Mouse (Mus musculus): ENCODE data around the gene Maml1. TPM values are rescaled to one million over a fixed set of nuclear protein-coding genes. Genes with fewer than 3 reads are reported as not detected.
A peak's percentile ranks its signal among the peaks of the same experiment; 100 is the strongest.

Gene Maml1
- 35.3 and 41.4 TPM in 2 replicates for polyA plus RNA-seq (2012; rRNA removed)

DNA sequence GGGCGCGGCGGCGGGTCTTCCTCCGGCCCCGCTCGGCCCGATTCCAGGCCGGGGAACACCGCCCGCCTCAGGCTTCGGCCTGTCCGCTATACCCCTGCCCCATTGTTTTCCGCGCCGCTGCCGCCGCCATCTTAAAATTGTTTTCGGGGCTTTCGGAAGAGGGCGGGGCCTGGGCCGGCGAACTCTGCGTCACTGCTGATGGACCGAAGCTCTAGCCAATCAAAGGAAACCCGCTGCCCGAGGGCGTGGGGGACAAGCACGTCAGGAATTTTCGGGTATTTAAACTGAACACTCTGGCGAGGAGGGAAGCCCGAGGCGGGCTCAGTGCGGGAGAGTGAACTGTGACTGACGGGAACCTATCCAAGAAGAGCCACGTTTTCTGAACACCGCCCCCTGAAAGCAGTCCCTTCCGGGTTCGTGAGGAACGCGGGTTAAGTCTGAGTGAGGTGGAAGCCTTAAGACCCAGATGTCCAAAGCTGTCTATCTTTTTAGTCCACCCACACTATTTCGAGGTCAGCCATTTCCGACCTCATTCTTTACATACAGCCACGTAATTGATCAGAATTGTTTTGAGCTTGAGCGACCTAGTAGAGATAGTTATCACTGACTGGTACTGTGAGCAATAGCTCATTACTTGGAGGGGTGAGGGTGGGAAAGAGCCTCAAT is at the start of gene Maml1:
Gene Maml1 (minus strand): TSS at position 122 of the 666 bp plus-strand sequence.
- peak within 1 kb of the TSS; percentile 33 for H3K27ac ChIP-seq (ENCODE audit: control insufficient read depth, insufficient read depth, low read length)
- peak within 1 kb of the TSS; percentile 93 for H3K4me3 ChIP-seq (ENCODE audit: control insufficient read depth, insufficient read depth, low read length)
- TF ChIP-seq CTCF (IDR thresholded peaks at IDR 0.05; ENCODE audit: borderline replicate concordance, control insufficient read depth, extremely low read depth, insufficient read depth, low read length, poor library complexity) (0 out of 2 replicates have a peak, but pooled peaks have one; percentile 46), POLR2A (IDR thresholded peaks at IDR 0.05; ENCODE audit: control insufficient read depth, extremely low read depth, insufficient read depth, low read length, poor library complexity) (peak; percentile 87)
- under 1% methylated on average over 45 of the region's 45 CpGs for WGBS
- H3K36me3 ChIP-seq (ENCODE audit: control insufficient read depth, insufficient read depth, low read length), result peaks cover 15% of the 10 kb centered on the region
- peaks cover 11% of the 10 kb centered on the region for H3K4me1 ChIP-seq (replicated peaks; ENCODE audit: control insufficient read depth, insufficient read depth, low read length)
- no peaks in the 10 kb centered on the region for H3K27me3 ChIP-seq (ENCODE audit: control insufficient read depth, insufficient read depth, low read length)
- peak; percentile 96 for DNase-seq

DNA sequence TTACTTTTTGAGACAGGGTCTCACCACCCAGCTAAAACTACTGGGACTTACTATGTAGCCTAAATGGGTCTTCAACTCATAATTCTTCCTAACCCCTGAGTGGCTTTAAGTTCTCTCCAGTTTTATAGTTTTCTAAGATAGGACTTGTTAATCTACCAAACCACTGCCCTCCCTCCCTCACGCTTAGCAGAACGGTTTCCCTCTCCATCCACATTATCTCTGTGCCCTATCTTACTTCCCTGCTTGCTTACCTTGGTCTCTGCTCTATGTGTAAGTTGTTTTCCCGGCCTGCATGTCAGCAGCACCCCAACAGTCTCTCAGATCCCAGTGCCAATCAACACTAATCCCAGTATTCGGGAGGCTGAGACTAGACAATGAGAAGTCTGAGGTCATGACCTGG is 44.8 kb upstream of the Maml1 start:
- 88% methylated on average over 4 of the region's 4 CpGs for WGBS
- TF ChIP-seq CTCF (IDR thresholded peaks at IDR 0.05; ENCODE audit: borderline replicate concordance, control insufficient read depth, extremely low read depth, insufficient read depth, low read length, poor library complexity) (no peak), POLR2A (IDR thresholded peaks at IDR 0.05; ENCODE audit: control insufficient read depth, extremely low read depth, insufficient read depth, low read length, poor library complexity) (no peak)
- H3K27ac ChIP-seq (ENCODE audit: control insufficient read depth, insufficient read depth, low read length), result no peak overlapping the region
- no peak for DNase-seq
- H3K4me3 ChIP-seq (ENCODE audit: control insufficient read depth, insufficient read depth, low read length), result no peak overlapping the region
- H3K36me3 ChIP-seq (ENCODE audit: control insufficient read depth, insufficient read depth, low read length), result no peaks in the 10 kb centered on the region
- H3K27me3 ChIP-seq (ENCODE audit: control insufficient read depth, insufficient read depth, low read length), result no peaks in the 10 kb centered on the region
- H3K4me1 ChIP-seq (replicated peaks; ENCODE audit: control insufficient read depth, insufficient read depth, low read length), result no peaks in the 10 kb centered on the region

GRCm38 (mm10) chr11:50336126-50336525 is 44.0 kb upstream of the Maml1 start:
- H3K36me3 ChIP-seq (ENCODE audit: control insufficient read depth, insufficient read depth, low read length), result no peaks in the 10 kb centered on the region
- 92% methylated on average over 1 of the region's 1 CpGs for WGBS
- no peak for TF ChIP-seq CTCF (IDR thresholded peaks at IDR 0.05; ENCODE audit: borderline replicate concordance, control insufficient read depth, extremely low read depth, insufficient read depth, low read length, poor library complexity)
- no peak for TF ChIP-seq POLR2A (IDR thresholded peaks at IDR 0.05; ENCODE audit: control insufficient read depth, extremely low read depth, insufficient read depth, low read length, poor library complexity)
- no peak for DNase-seq
- H3K27ac ChIP-seq (ENCODE audit: control insufficient read depth, insufficient read depth, low read length), result no peak overlapping the region
- H3K4me3 ChIP-seq (ENCODE audit: control insufficient read depth, insufficient read depth, low read length), result no peak overlapping the region
- no peaks in the 10 kb centered on the region for H3K4me1 ChIP-seq (replicated peaks; ENCODE audit: control insufficient read depth, insufficient read depth, low read length)
- H3K27me3 ChIP-seq (ENCODE audit: control insufficient read depth, insufficient read depth, low read length), result no peaks in the 10 kb centered on the region

DNA sequence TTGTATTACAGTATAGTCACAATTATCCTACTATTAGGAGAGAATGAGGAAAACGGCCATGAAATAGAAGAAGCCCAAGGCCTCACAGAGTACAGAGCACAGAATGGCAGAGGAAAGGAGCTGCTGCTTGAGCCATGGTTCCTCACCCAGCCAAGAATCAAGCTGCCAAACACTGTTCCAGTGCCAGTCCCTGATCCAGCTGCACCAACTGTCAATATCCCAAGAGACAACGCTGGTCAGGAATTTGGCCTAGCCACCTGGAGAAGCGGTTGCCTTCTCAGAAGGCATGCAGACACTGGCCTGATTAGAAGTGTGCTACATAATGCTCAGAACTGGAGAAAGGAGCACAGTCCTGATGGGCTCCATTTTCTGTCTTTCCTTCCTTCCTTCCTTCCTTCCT is 41.1 kb upstream of the Maml1 start:
- WGBS, result 97% methylated on average over 3 of the region's 3 CpGs
- no peak for TF ChIP-seq POLR2A (IDR thresholded peaks at IDR 0.05; ENCODE audit: control insufficient read depth, extremely low read depth, insufficient read depth, low read length, poor library complexity)
- Histone ChIP-seq H3K4me1 (replicated peaks; ENCODE audit: control insufficient read depth, insufficient read depth, low read length) (no peaks in the 10 kb centered on the region), H3K27ac (ENCODE audit: control insufficient read depth, insufficient read depth, low read length) (no peak overlapping the region), H3K36me3 (ENCODE audit: control insufficient read depth, insufficient read depth, low read length) (no peaks in the 10 kb centered on the region), H3K4me3 (ENCODE audit: control insufficient read depth, insufficient read depth, low read length) (no peak overlapping the region), H3K27me3 (ENCODE audit: control insufficient read depth, insufficient read depth, low read length) (no peaks in the 10 kb centered on the region)
- no peak for DNase-seq

DNA sequence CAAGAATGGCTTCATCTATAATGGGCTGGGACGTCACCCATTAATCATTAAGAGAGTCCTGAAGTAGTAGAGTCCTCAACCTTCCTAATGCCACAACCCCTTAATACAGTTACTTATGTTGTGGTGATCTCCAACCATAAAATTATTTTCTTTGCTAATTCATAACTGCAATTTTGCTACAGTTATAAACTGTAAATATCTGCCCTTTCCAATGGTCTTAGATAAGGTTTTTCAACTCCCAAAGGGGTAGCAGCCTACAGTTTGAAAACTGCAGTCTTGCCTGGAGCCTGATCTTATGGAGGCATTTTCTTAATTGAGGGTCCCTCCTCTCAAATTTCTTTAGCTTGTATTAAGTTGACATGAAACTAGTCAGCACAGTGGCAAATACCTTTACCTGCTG is 37.3 kb upstream of the Maml1 start:
- TF ChIP-seq CTCF (IDR thresholded peaks at IDR 0.05; ENCODE audit: borderline replicate concordance, control insufficient read depth, extremely low read depth, insufficient read depth, low read length, poor library complexity) (no peak), POLR2A (IDR thresholded peaks at IDR 0.05; ENCODE audit: control insufficient read depth, extremely low read depth, insufficient read depth, low read length, poor library complexity) (no peak)
- no peaks in the 10 kb centered on the region for H3K36me3 ChIP-seq (ENCODE audit: control insufficient read depth, insufficient read depth, low read length)
- no peak overlapping the region for H3K27ac ChIP-seq (ENCODE audit: control insufficient read depth, insufficient read depth, low read length)
- no peak for DNase-seq
- WGBS, result 100% methylated on average over 1 of the region's 1 CpGs
- H3K4me3 ChIP-seq (ENCODE audit: control insufficient read depth, insufficient read depth, low read length), result no peak overlapping the region
- no peaks in the 10 kb centered on the region for H3K27me3 ChIP-seq (ENCODE audit: control insufficient read depth, insufficient read depth, low read length)
- no peaks in the 10 kb centered on the region for H3K4me1 ChIP-seq (replicated peaks; ENCODE audit: control insufficient read depth, insufficient read depth, low read length)

DNA sequence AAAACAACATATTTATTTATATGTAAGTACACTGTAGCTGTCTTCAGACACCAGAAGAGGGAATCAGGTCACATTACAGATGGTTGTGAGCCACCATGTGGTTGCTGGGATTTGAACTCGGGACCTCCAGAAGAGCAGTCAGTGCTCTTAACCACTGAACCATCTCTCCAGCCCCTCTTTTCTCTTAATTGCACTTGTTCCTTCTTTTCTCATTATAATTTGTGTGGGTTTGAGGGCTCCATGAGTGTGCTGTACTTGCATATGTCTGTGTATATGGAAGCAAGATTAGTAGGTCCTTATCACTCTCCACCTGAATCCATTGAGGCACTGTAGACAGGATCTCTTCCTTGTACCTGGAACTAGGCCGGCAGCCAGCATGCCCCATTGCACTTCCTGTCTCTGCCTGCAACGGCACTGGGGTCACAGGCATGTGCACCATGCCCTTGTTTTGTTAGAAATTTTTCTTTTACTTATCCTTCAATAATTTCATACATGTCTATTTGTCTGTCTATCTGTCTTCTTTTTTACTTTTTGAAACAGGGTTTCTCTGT is 36.0 kb upstream of the Maml1 start:
- 55% methylated on average over 3 of the region's 3 CpGs for WGBS
- no peak overlapping the region for H3K27ac ChIP-seq (ENCODE audit: control insufficient read depth, insufficient read depth, low read length)
- H3K27me3 ChIP-seq (ENCODE audit: control insufficient read depth, insufficient read depth, low read length), result no peaks in the 10 kb centered on the region
- H3K36me3 ChIP-seq (ENCODE audit: control insufficient read depth, insufficient read depth, low read length), result no peaks in the 10 kb centered on the region
- TF ChIP-seq CTCF (IDR thresholded peaks at IDR 0.05; ENCODE audit: borderline replicate concordance, control insufficient read depth, extremely low read depth, insufficient read depth, low read length, poor library complexity) (no peak), POLR2A (IDR thresholded peaks at IDR 0.05; ENCODE audit: control insufficient read depth, extremely low read depth, insufficient read depth, low read length, poor library complexity) (no peak)
- no peak for DNase-seq
- H3K4me1 ChIP-seq (replicated peaks; ENCODE audit: control insufficient read depth, insufficient read depth, low read length), result no peaks in the 10 kb centered on the region
- no peak overlapping the region for H3K4me3 ChIP-seq (ENCODE audit: control insufficient read depth, insufficient read depth, low read length)

Data from thymus, adult 2 months (tissue).